Mouse (Mus musculus) midbrain, embryonic 11.5 days (tissue): ENCODE results near the gene Gm12258. TPM values are rescaled to one million over a fixed set of nuclear protein-coding genes. Genes with fewer than 3 reads are reported as not detected.

Source experiments
- ATAC-seq: fragments of 200-750 bp; cut with Nextera tagmentation; 2 replicates; pipeline ENCODE4 v1.8.0; 2017; ENCODE audit warnings: moderate TSS enrichment, moderate library complexity; ENCODE audit not compliant: low FRiP score
- DNase-seq: peaks from one replicate; pipeline ENCODE4 v3.0.0; 2015; ENCODE audit warnings: low spot score; ENCODE audit errors: missing footprints
- H3K27ac ChIP-seq: fragments of 300-500 bp; sonication (generic); 2 replicates; pipeline ENCODE4 v1.5.1; 2014; ENCODE audit warnings: low read depth, low read length
- H3K27me3 ChIP-seq: fragments of 300-500 bp; sonication (generic); 2 replicates; pipeline ENCODE4 v1.6.1; 2014; ENCODE audit warnings: mild to moderate bottlenecking, low read length, moderate library complexity, mixed read lengths; ENCODE audit not compliant: control insufficient read depth, insufficient read depth
- H3K36me3 ChIP-seq: fragments of 300-500 bp; sonication (generic); 2 replicates; pipeline ENCODE4 v1.6.1; 2014; ENCODE audit warnings: mild to moderate bottlenecking, low read length, moderate library complexity, mixed read lengths; ENCODE audit not compliant: control insufficient read depth, insufficient read depth
- H3K4me1 ChIP-seq: fragments of 300-500 bp; sonication (generic); 2 replicates; pipeline ENCODE4 v1.6.1; 2014; ENCODE audit warnings: low read length; ENCODE audit not compliant: control insufficient read depth, insufficient read depth
- H3K4me2 ChIP-seq: fragments of 300-500 bp; sonication (generic); 2 replicates; pipeline ENCODE4 v1.6.1; 2014; ENCODE audit warnings: mild to moderate bottlenecking, moderate library complexity
- H3K4me3 ChIP-seq: fragments of 300-500 bp; sonication (generic); 2 replicates; pipeline ENCODE4 v1.5.1; 2014; ENCODE audit warnings: low read depth, low read length
- H3K9ac ChIP-seq: fragments of 300-500 bp; sonication (generic); 2 replicates; pipeline ENCODE4 v1.6.1; 2014; ENCODE audit warnings: low read length
- H3K9me3 ChIP-seq: fragments of 300-500 bp; sonication (generic); 2 replicates; pipeline ENCODE4 v1.6.1; 2016; ENCODE audit warnings: low read length; ENCODE audit not compliant: control insufficient read depth
- WGBS: fragments of 180-500 bp; shearing (Covaris S2); extraction: QIAGEN DNeasy Blood & Tissue Kit; methylation state at CpG from one replicate; pipeline ENCODE4 v1.1.7; 2014; 5-methylcytosine and 5-hydroxymethylcytosine counted together
- polyA plus RNA-seq: library from polyadenylated mRNA; unstranded; fragments of >200 nt; fragmentation: Nextera tagmentation; extraction: Ambion mirVana; gene quantifications from 2 replicates; pipeline ENCODE4 v1.2.1, GENCODE M21; 2014

The Gm12258 gene
- polyA plus RNA-seq, 1 experiment from 2014 or later: 15.6 TPM

GRCm38 (mm10) chr11:58883756-58884155, 36.8 kb downstream of the Gm12258 start:
- no peak for ATAC-seq
- Histone ChIP-seq H3K4me2 (no peak overlapping the region), H3K4me1 (no peaks in the 10 kb centered on the region), H3K27ac (no peak overlapping the region), H3K9ac (no peak overlapping the region), H3K9me3 (no peaks in the 10 kb centered on the region), H3K4me3 (no peak overlapping the region), H3K36me3 (peaks cover 4% of the 10 kb centered on the region), H3K27me3 (no peaks in the 10 kb centered on the region)
- DNase-seq: no peak
- WGBS: 87% methylated on average over 8 of the region's 8 CpGs

- WGBS: 93% methylated on average over 10 of the region's 10 CpGs
These were observed 43.6 kb downstream of the Gm12258 start for GRCm38 (mm10) chr11:58890511-58890910.

GRCm38 (mm10) chr11:58894456-58894855, 47.5 kb downstream of the Gm12258 start:
- peaks cover 13% of the 10 kb centered on the region; the same call in 1 of the 2 replicates for H3K36me3 ChIP-seq
- ATAC-seq (no peak), DNase-seq (no peak)
- H3K4me2 ChIP-seq: no peak overlapping the region
- no peak overlapping the region for H3K4me3 ChIP-seq
- H3K9ac ChIP-seq: no peak overlapping the region
- H3K27me3 ChIP-seq: no peaks in the 10 kb centered on the region
- no peaks in the 10 kb centered on the region for H3K4me1 ChIP-seq
- no peaks in the 10 kb centered on the region for H3K9me3 ChIP-seq
- 83% methylated on average over 6 of the region's 6 CpGs for WGBS
- H3K27ac ChIP-seq: no peak overlapping the region

More at GRCm38 (mm10) chr11:58890511-58890910, 43.6 kb downstream of the Gm12258 start:
- no peak for DNase-seq
- ATAC-seq: no peak
- H3K27me3 ChIP-seq: no peaks in the 10 kb centered on the region
- H3K36me3 ChIP-seq: peaks cover 12% of the 10 kb centered on the region; the same call in 1 of the 2 replicates
- no peak overlapping the region for H3K4me2 ChIP-seq
- H3K4me1 ChIP-seq: no peaks in the 10 kb centered on the region
- no peak overlapping the region for H3K27ac ChIP-seq
- no peak overlapping the region for H3K4me3 ChIP-seq
- no peaks in the 10 kb centered on the region for H3K9me3 ChIP-seq
- no peak overlapping the region for H3K9ac ChIP-seq

GRCm38 (mm10) chr11:58897485-58897884, 50.5 kb downstream of the Gm12258 start:
- Histone ChIP-seq H3K4me2 (no peak overlapping the region), H3K9ac (no peak overlapping the region), H3K9me3 (no peaks in the 10 kb centered on the region), H3K4me1 (no peaks in the 10 kb centered on the region), H3K27me3 (no peaks in the 10 kb centered on the region), H3K4me3 (no peak overlapping the region), H3K36me3 (peaks cover 4% of the 10 kb centered on the region; the same call in 1 of the 2 replicates), H3K27ac (no peak overlapping the region)
- DNase-seq (no peak), ATAC-seq (no peak)
- WGBS: 85% methylated on average over 6 of the region's 6 CpGs

GRCm38 (mm10) chr11:58901080-58901479, 54.1 kb downstream of the Gm12258 start:
- no peak overlapping the region for H3K4me3 ChIP-seq
- H3K27ac ChIP-seq: no peak overlapping the region
- no peak overlapping the region for H3K9ac ChIP-seq
- peaks cover 5% of the 10 kb centered on the region; the same call in 1 of the 2 replicates for H3K4me1 ChIP-seq
- no peaks in the 10 kb centered on the region; the same call in 1 of the 2 replicates for H3K36me3 ChIP-seq
- H3K9me3 ChIP-seq: no peaks in the 10 kb centered on the region
- no peak overlapping the region for H3K4me2 ChIP-seq
- ATAC-seq (no peak), DNase-seq (no peak)
- no peaks in the 10 kb centered on the region for H3K27me3 ChIP-seq

GRCm38 (mm10) chr11:58903511-58904409, 56.8 kb downstream of the Gm12258 start, which contains the start of gene Zfp39:
Zfp39 (minus strand) TSS chr11:58904225.
- peak within 1 kb of the TSS; percentile 77 for H3K4me3 ChIP-seq
- peaks cover 5% of the 10 kb centered on the region; the same call in 1 of the 2 replicates for H3K4me1 ChIP-seq
- DNase-seq (peak; percentile 100), ATAC-seq (peak; percentile 98)
- H3K27me3 ChIP-seq: no peaks in the 10 kb centered on the region
- H3K36me3 ChIP-seq: no peaks in the 10 kb centered on the region; the same call in 1 of the 2 replicates
- WGBS: 0% methylated on average over 40 of the region's 40 CpGs
- H3K27ac ChIP-seq: peak within 1 kb of the TSS; percentile 57
- no peaks in the 10 kb centered on the region for H3K9me3 ChIP-seq
- peak within 1 kb of the TSS; percentile 94 for H3K9ac ChIP-seq
- peak within 1 kb of the TSS; percentile 94 for H3K4me2 ChIP-seq

- peak overlapping the region; percentile 94 for H3K4me2 ChIP-seq
These were observed 57.4 kb downstream of the Gm12258 start for GRCm38 (mm10) chr11:58904410-58904718.

GRCm38 (mm10) chr11:58904838-58905237, 57.9 kb downstream of the Gm12258 start:
- H3K4me2 ChIP-seq: no peak overlapping the region

More at GRCm38 (mm10) chr11:58904410-58904718, 57.4 kb downstream of the Gm12258 start:
- WGBS: 4% methylated on average over 8 of the region's 8 CpGs
- Histone ChIP-seq H3K4me3 (peak overlapping the region; percentile 77), H3K36me3 (no peaks in the 10 kb centered on the region), H3K4me1 (peaks cover 5% of the 10 kb centered on the region; the same call in 1 of the 2 replicates), H3K9ac (peak overlapping the region; percentile 94), H3K9me3 (no peaks in the 10 kb centered on the region), H3K27me3 (no peaks in the 10 kb centered on the region), H3K27ac (no peak overlapping the region)
- ATAC-seq (peak; percentile 17), DNase-seq (no peak)

More at GRCm38 (mm10) chr11:58904838-58905237, 57.9 kb downstream of the Gm12258 start:
- Histone ChIP-seq H3K4me1 (peaks cover 5% of the 10 kb centered on the region; the same call in 1 of the 2 replicates), H3K9me3 (no peaks in the 10 kb centered on the region), H3K36me3 (no peaks in the 10 kb centered on the region), H3K4me3 (no peak overlapping the region), H3K9ac (no peak overlapping the region), H3K27me3 (no peaks in the 10 kb centered on the region), H3K27ac (no peak overlapping the region)
- ATAC-seq (no peak), DNase-seq (peak; percentile 85)
- 42% methylated on average over 6 of the region's 6 CpGs for WGBS
